Mouse (Mus musculus) mesoderm, embryonic 11.5 days (tissue): Measurements from ENCODE around the gene Lrmda.

Experiments
- DNase-seq: peaks from one replicate; pipeline ENCODE4 v3.0.0-alpha.2; 2012; ENCODE audit warnings: low read depth, low spot score

The Lrmda gene

GRCm38 (mm10) chr14:22930488-22931046 lies 911.1 kb downstream of the Lrmda start:
- DNase-seq: no peak

GRCm38 (mm10) chr14:22931114-22931822 lies 911.8 kb downstream of the Lrmda start:
- DNase-seq: no peak

GRCm38 (mm10) chr14:22936701-22937100 lies 917.2 kb downstream of the Lrmda start:
- no peak for DNase-seq

- DNase-seq: no peak
Observed at GRCm38 (mm10) chr14:22940576-22940975, 921.1 kb downstream of the Lrmda start.

GRCm38 (mm10) chr14:22942569-22942968 lies 923.1 kb downstream of the Lrmda start:
- DNase-seq: no peak

- no peak for DNase-seq
Observed at GRCm38 (mm10) chr14:22949466-22949865, 930.0 kb downstream of the Lrmda start.

GRCm38 (mm10) chr14:22952981-22953380 lies 933.5 kb downstream of the Lrmda start:
- no peak for DNase-seq

- DNase-seq: no peak
Observed at GRCm38 (mm10) chr14:22960166-22960565, 940.7 kb downstream of the Lrmda start.

- DNase-seq: no peak
Observed at GRCm38 (mm10) chr14:22964796-22965660, 945.5 kb downstream of the Lrmda start.

- DNase-seq: peak; percentile 44
Observed at GRCm38 (mm10) chr14:22968705-22969104, 949.2 kb downstream of the Lrmda start.

GRCm38 (mm10) chr14:22986736-22987135 lies 967.2 kb downstream of the Lrmda start:
- no peak for DNase-seq

- no peak for DNase-seq
Observed at GRCm38 (mm10) chr14:22988090-22988669, 968.7 kb downstream of the Lrmda start.

- DNase-seq: peak; percentile 56
Observed at GRCm38 (mm10) chr14:22995184-22995935, 975.8 kb downstream of the Lrmda start.

GRCm38 (mm10) chr14:22998906-22999305 lies 979.4 kb downstream of the Lrmda start:
- DNase-seq: no peak

GRCm38 (mm10) chr14:23011989-23012388 lies 992.5 kb downstream of the Lrmda start:
- DNase-seq: no peak

- peak; percentile 66 for DNase-seq
Observed at GRCm38 (mm10) chr14:23014747-23015286, 995.3 kb downstream of the Lrmda start.

- peak; percentile 79 for DNase-seq
Observed at GRCm38 (mm10) chr14:23015321-23016067, 996.0 kb downstream of the Lrmda start.

- no peak for DNase-seq
Observed at GRCm38 (mm10) chr14:23016068-23016611, 996.6 kb downstream of the Lrmda start.

- DNase-seq: no peak
Observed at GRCm38 (mm10) chr14:23041002-23041401, 1021.5 kb downstream of the Lrmda start.

GRCm38 (mm10) chr14:23045322-23045721 lies 1025.8 kb downstream of the Lrmda start:
- DNase-seq: no peak
